Mouse (Mus musculus): Measurements from ENCODE around the gene Sgpp2. TPM values are rescaled to one million over a fixed set of nuclear protein-coding genes. Genes with fewer than 3 reads are reported as not detected.

Sgpp2 gene
- polyA plus RNA-seq, 1 experiment, result 0.67 TPM

- no peak overlapping the region for H3K4me3 ChIP-seq (ENCODE audit: control insufficient read depth, insufficient read depth, low read length)
- H3K27ac ChIP-seq (ENCODE audit: control insufficient read depth, insufficient read depth, low read length), result no peak overlapping the region
- no peaks in the 10 kb centered on the region for H3K4me1 ChIP-seq (replicated peaks; ENCODE audit: control insufficient read depth, insufficient read depth, low read length)
- H3K36me3 ChIP-seq (ENCODE audit: control insufficient read depth, insufficient read depth, low read length), result no peaks in the 10 kb centered on the region
- TF ChIP-seq CTCF (IDR thresholded peaks at IDR 0.05; ENCODE audit: borderline replicate concordance, control insufficient read depth, extremely low read depth, insufficient read depth, low read length, poor library complexity) (no peak), POLR2A (IDR thresholded peaks at IDR 0.05; ENCODE audit: control insufficient read depth, extremely low read depth, insufficient read depth, low read length, poor library complexity) (no peak)
- no peaks in the 10 kb centered on the region for H3K27me3 ChIP-seq (ENCODE audit: control insufficient read depth, insufficient read depth, low read length)
- WGBS, result 81% methylated on average over 12 of the region's 12 CpGs
- no peak for DNase-seq
Measured at GRCm38 (mm10) chr1:78347317-78347806, 37.2 kb downstream of the Sgpp2 start.

DNA sequence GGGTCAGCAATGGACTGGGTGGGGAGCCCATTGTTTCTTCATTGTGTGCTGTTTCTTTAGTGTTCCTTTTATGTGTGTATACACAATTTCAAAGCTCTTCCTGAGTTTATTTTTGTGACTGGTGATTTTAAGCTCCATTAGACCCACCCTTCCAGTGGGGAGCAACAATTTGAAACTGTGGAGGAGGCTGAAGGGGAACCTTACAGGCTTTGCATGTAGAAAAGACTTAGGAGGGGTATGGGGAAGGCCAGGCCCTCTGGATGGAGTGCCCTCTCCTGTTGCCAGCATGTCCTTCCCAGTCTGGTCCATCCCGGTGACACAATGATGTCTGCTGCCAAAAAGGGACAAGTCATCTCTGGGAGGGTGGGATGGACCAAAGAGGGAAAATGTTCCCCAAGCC, 39.1 kb downstream of the Sgpp2 start:
- no peaks in the 10 kb centered on the region for H3K4me1 ChIP-seq (replicated peaks; ENCODE audit: control insufficient read depth, insufficient read depth, low read length)
- no peak overlapping the region for H3K4me3 ChIP-seq (ENCODE audit: control insufficient read depth, insufficient read depth, low read length)
- no peaks in the 10 kb centered on the region for H3K36me3 ChIP-seq (ENCODE audit: control insufficient read depth, insufficient read depth, low read length)
- no peak for TF ChIP-seq CTCF (IDR thresholded peaks at IDR 0.05; ENCODE audit: borderline replicate concordance, control insufficient read depth, extremely low read depth, insufficient read depth, low read length, poor library complexity)
- TF ChIP-seq POLR2A (IDR thresholded peaks at IDR 0.05; ENCODE audit: control insufficient read depth, extremely low read depth, insufficient read depth, low read length, poor library complexity), result no peak
- no peaks in the 10 kb centered on the region for H3K27me3 ChIP-seq (ENCODE audit: control insufficient read depth, insufficient read depth, low read length)
- 91% methylated on average over 1 of the region's 1 CpGs for WGBS
- H3K27ac ChIP-seq (ENCODE audit: control insufficient read depth, insufficient read depth, low read length), result no peak overlapping the region
- no peak for DNase-seq

DNA sequence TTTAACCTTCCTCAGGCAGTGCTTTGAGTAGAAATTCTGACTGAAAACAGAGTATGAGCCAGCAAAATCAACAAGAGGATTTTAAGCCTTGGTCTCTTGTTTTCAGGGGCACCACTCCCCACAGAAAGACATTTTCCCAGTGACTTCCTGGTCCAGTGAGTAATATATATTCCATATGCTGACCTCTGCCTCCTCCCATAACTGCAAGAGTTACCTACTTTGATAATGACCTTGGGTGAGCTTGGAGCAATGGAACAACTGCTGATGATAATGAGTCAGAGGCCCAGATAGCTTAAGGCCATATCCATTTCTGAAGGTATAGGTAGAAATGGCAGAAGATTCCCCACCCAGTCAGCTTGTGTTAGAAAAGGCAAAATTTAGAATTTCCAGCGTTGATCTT, 43.1 kb downstream of the Sgpp2 start:
- TF ChIP-seq POLR2A (IDR thresholded peaks at IDR 0.05; ENCODE audit: control insufficient read depth, extremely low read depth, insufficient read depth, low read length, poor library complexity), result no peak
- TF ChIP-seq CTCF (IDR thresholded peaks at IDR 0.05; ENCODE audit: borderline replicate concordance, control insufficient read depth, extremely low read depth, insufficient read depth, low read length, poor library complexity), result no peak
- no peaks in the 10 kb centered on the region for H3K36me3 ChIP-seq (ENCODE audit: control insufficient read depth, insufficient read depth, low read length)
- no peaks in the 10 kb centered on the region for H3K27me3 ChIP-seq (ENCODE audit: control insufficient read depth, insufficient read depth, low read length)
- WGBS, result 81% methylated on average over 1 of the region's 1 CpGs
- no peak for DNase-seq
- no peak overlapping the region for H3K4me3 ChIP-seq (ENCODE audit: control insufficient read depth, insufficient read depth, low read length)
- H3K27ac ChIP-seq (ENCODE audit: control insufficient read depth, insufficient read depth, low read length), result no peak overlapping the region
- H3K4me1 ChIP-seq (replicated peaks; ENCODE audit: control insufficient read depth, insufficient read depth, low read length), result no peaks in the 10 kb centered on the region

- no peaks in the 10 kb centered on the region for H3K4me1 ChIP-seq (replicated peaks; ENCODE audit: control insufficient read depth, insufficient read depth, low read length)
- H3K27me3 ChIP-seq (ENCODE audit: control insufficient read depth, insufficient read depth, low read length), result no peaks in the 10 kb centered on the region
- H3K4me3 ChIP-seq (ENCODE audit: control insufficient read depth, insufficient read depth, low read length), result no peak overlapping the region
- 77% methylated on average over 4 of the region's 4 CpGs for WGBS
- H3K36me3 ChIP-seq (ENCODE audit: control insufficient read depth, insufficient read depth, low read length), result no peaks in the 10 kb centered on the region
- DNase-seq, result no peak
- H3K27ac ChIP-seq (ENCODE audit: control insufficient read depth, insufficient read depth, low read length), result no peak overlapping the region
- TF ChIP-seq CTCF (IDR thresholded peaks at IDR 0.05; ENCODE audit: borderline replicate concordance, control insufficient read depth, extremely low read depth, insufficient read depth, low read length, poor library complexity) (no peak), POLR2A (IDR thresholded peaks at IDR 0.05; ENCODE audit: control insufficient read depth, extremely low read depth, insufficient read depth, low read length, poor library complexity) (no peak)
Measured at GRCm38 (mm10) chr1:78355123-78355522, 45.0 kb downstream of the Sgpp2 start.

GRCm38 (mm10) chr1:78357415-78357814, 47.3 kb downstream of the Sgpp2 start:
- no peak for TF ChIP-seq CTCF (IDR thresholded peaks at IDR 0.05; ENCODE audit: borderline replicate concordance, control insufficient read depth, extremely low read depth, insufficient read depth, low read length, poor library complexity)
- no peak for TF ChIP-seq POLR2A (IDR thresholded peaks at IDR 0.05; ENCODE audit: control insufficient read depth, extremely low read depth, insufficient read depth, low read length, poor library complexity)
- no peak for DNase-seq
- WGBS, result 89% methylated on average over 4 of the region's 4 CpGs
- Histone ChIP-seq H3K27me3 (ENCODE audit: control insufficient read depth, insufficient read depth, low read length) (no peaks in the 10 kb centered on the region), H3K27ac (ENCODE audit: control insufficient read depth, insufficient read depth, low read length) (no peak overlapping the region), H3K36me3 (ENCODE audit: control insufficient read depth, insufficient read depth, low read length) (no peaks in the 10 kb centered on the region), H3K4me1 (replicated peaks; ENCODE audit: control insufficient read depth, insufficient read depth, low read length) (no peaks in the 10 kb centered on the region), H3K4me3 (ENCODE audit: control insufficient read depth, insufficient read depth, low read length) (no peak overlapping the region)

- Histone ChIP-seq H3K27me3 (ENCODE audit: control insufficient read depth, insufficient read depth, low read length) (no peaks in the 10 kb centered on the region), H3K4me3 (ENCODE audit: control insufficient read depth, insufficient read depth, low read length) (no peak overlapping the region), H3K27ac (ENCODE audit: control insufficient read depth, insufficient read depth, low read length) (no peak overlapping the region), H3K36me3 (ENCODE audit: control insufficient read depth, insufficient read depth, low read length) (no peaks in the 10 kb centered on the region), H3K4me1 (replicated peaks; ENCODE audit: control insufficient read depth, insufficient read depth, low read length) (no peaks in the 10 kb centered on the region)
- no peak for TF ChIP-seq CTCF (IDR thresholded peaks at IDR 0.05; ENCODE audit: borderline replicate concordance, control insufficient read depth, extremely low read depth, insufficient read depth, low read length, poor library complexity)
- WGBS, result 100% methylated on average over 1 of the region's 1 CpGs
- no peak for DNase-seq
Measured at GRCm38 (mm10) chr1:78357868-78358267, 47.7 kb downstream of the Sgpp2 start.
